Mouse (Mus musculus): Measurements from ENCODE around the gene Scap. TPM values are rescaled to one million over a fixed set of nuclear protein-coding genes. Genes with fewer than 3 reads are reported as not detected.

Gene Scap
- total and polyA plus RNA-seq, 3 experiments = 24.7 to 48.9 (median 40.4) TPM

DNA sequence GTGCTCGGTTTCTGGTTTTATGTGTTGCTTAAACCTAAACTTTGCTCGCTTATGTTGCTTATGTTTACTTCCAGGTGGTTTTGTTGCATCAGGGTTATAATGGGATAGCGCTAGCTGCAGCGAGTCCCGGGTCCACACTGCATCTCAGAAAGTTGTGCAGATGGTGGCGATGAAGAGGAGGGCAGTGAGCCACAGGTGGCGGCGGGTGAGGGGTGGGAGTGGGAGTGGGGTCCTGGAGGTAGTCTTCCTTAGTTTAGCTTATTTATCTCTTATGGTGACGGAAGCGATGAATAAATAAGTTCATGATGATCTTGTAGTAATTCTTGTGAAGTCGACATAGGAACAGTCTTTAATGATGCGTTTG lies 790 bp downstream of the Scap start:
- dilution Hi-C loops (cut with MboI; ENCODE audit: extremely low pct_ligation_motif_present, extremely low pct_unique_long_range_greater_than_20kb, low sequenced_read_pairs) = no loop called here
- no peaks in the 10 kb centered on the region for H3K36me3 ChIP-seq (replicated peaks in 1 of 2; ENCODE audit: control insufficient read depth in 1 of 2, insufficient read depth in 1 of 2, low read length in 1 of 2)
- no peak overlapping the region for H3K27ac ChIP-seq (ENCODE audit: insufficient read depth, low read depth)
- H3K4me3 ChIP-seq (replicated peaks in 1 of 3; ENCODE audit: low read depth in 2 of 3, low read length in 2 of 3, poor library complexity in 1 of 3) = peak overlapping the region; percentile 73 to 85 (median 82)
- peak overlapping the region; percentile 68; the same call in 1 of the 2 replicates for H3K4me2 ChIP-seq (ENCODE audit: insufficient read depth, low read depth, poor library complexity, severe bottlenecking)
- in situ Hi-C loops (cut with MboI; ENCODE audit: low pct_ligation_motif_present, low pct_unique_long_range_greater_than_20kb, low sequenced_read_pairs) = no loop called here
- DNase-seq (ENCODE audit: extremely low read depth) = no peak
- peaks cover 4 to 34% of the 10 kb centered on the region in 2 experiments for H3K4me1 ChIP-seq (ENCODE audit: control insufficient read depth in 1 of 2, insufficient read depth in 2 of 2)
- no peaks in the 10 kb centered on the region for H3K27me3 ChIP-seq (replicated peaks)
- H3K9me3 ChIP-seq (replicated peaks; ENCODE audit: low read length) = peaks cover 3% of the 10 kb centered on the region
- H3K9ac ChIP-seq (ENCODE audit: insufficient read depth, low read depth) = peak overlapping the region; percentile 32
- no peak for TF ChIP-seq TBP (conservative IDR thresholded peaks at IDR 0.05; ENCODE audit: low read depth, low read length)
- TF ChIP-seq CTCF (conservative IDR thresholded peaks at IDR 0.05 in 1 of 2, IDR thresholded peaks at IDR 0.05 in 1 of 2; ENCODE audit: low read depth in 2 of 2, low read length in 2 of 2) = no peak
- TF ChIP-seq CHD2 (IDR thresholded peaks at IDR 0.05; ENCODE audit: low read length) = no peak
- TF ChIP-seq NRF1 (IDR thresholded peaks at IDR 0.05; ENCODE audit: low read depth, low read length) = no peak
- no peak for TF ChIP-seq GABPA (IDR thresholded peaks at IDR 0.05; ENCODE audit: insufficient replicate concordance, low read depth, low read length)
- no peak for TF ChIP-seq USF2 (conservative IDR thresholded peaks at IDR 0.05; ENCODE audit: low read depth, low read length)
- TF ChIP-seq KAT2A (IDR thresholded peaks at IDR 0.05; ENCODE audit: insufficient replicate concordance, low read length) = no peak
- TF ChIP-seq RCOR1 (conservative IDR thresholded peaks at IDR 0.05; ENCODE audit: low read depth, low read length) = no peak
- no peak for TF ChIP-seq ZKSCAN1 (IDR thresholded peaks at IDR 0.05; ENCODE audit: borderline replicate concordance, low read depth, low read length)
- TF ChIP-seq EP300 (IDR thresholded peaks at IDR 0.05; ENCODE audit: low read length) = no peak
- TF ChIP-seq ZNF384 (IDR thresholded peaks at IDR 0.05; ENCODE audit: low read depth, low read length) = no peak
- TF ChIP-seq NELFE (IDR thresholded peaks at IDR 0.05; ENCODE audit: low read depth, low read length) = no peak
- 0 out of 2 replicates have a peak, but pooled peaks cover 14% of the 10 kb centered on the region for H3K79me2 ChIP-seq (replicated peaks; ENCODE audit: control insufficient read depth, extremely low read depth, insufficient read depth, poor library complexity, severe bottlenecking)

DNA sequence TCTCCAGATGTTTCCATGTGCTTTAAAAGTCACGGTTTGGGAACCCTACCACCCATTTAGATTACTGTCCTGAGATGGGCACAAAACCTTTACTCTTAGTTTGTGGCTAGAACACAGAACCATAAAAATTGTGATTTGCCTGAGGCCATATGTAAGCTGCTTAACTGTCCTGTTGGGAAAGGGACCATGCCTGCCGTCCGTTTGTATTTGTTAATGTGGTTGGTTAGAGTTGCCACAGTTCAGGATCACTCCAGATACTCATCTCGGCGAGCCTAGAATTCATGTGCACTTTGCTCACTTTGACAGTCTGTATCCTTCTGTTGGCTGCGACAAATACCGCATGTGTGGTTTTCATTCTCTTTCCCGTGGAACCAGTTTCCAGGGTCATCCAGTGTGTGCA lies 1.8 kb downstream of the Scap start:
- Histone ChIP-seq H3K9me3 (replicated peaks; ENCODE audit: low read length) (peaks cover 3% of the 10 kb centered on the region), H3K27ac (ENCODE audit: insufficient read depth, low read depth) (no peak overlapping the region), H3K4me1 (ENCODE audit: control insufficient read depth in 1 of 2, insufficient read depth in 2 of 2) (peaks cover 4 to 35% of the 10 kb centered on the region in 2 experiments; a peak in 3 of 4 replicates), H3K27me3 (replicated peaks) (no peaks in the 10 kb centered on the region), H3K9ac (ENCODE audit: insufficient read depth, low read depth) (no peak overlapping the region), H3K4me3 (replicated peaks in 1 of 3; ENCODE audit: low read depth in 2 of 3, low read length in 2 of 3, poor library complexity in 1 of 3) (no peak overlapping the region), H3K4me2 (ENCODE audit: insufficient read depth, low read depth, poor library complexity, severe bottlenecking) (no peak overlapping the region), H3K79me2 (replicated peaks; ENCODE audit: control insufficient read depth, extremely low read depth, insufficient read depth, poor library complexity, severe bottlenecking) (peaks cover 14% of the 10 kb centered on the region; the same call in 1 of the 2 replicates), H3K36me3 (replicated peaks in 1 of 2; ENCODE audit: control insufficient read depth in 1 of 2, insufficient read depth in 1 of 2, low read length in 1 of 2) (peaks cover 0 to under 1% of the 10 kb centered on the region in 2 experiments)
- DNase-seq (ENCODE audit: extremely low read depth) = no peak
- in situ Hi-C loops (cut with MboI; ENCODE audit: low pct_ligation_motif_present, low pct_unique_long_range_greater_than_20kb, low sequenced_read_pairs) (no loop called here), dilution Hi-C loops (cut with MboI; ENCODE audit: extremely low pct_ligation_motif_present, extremely low pct_unique_long_range_greater_than_20kb, low sequenced_read_pairs) (no loop called here)
- TF ChIP-seq EP300 (IDR thresholded peaks at IDR 0.05; ENCODE audit: low read length) = no peak
- no peak for TF ChIP-seq ZKSCAN1 (IDR thresholded peaks at IDR 0.05; ENCODE audit: borderline replicate concordance, low read depth, low read length)
- TF ChIP-seq BHLHE40 (IDR thresholded peaks at IDR 0.05; ENCODE audit: low read depth, low read length) = no peak
- no peak for TF ChIP-seq MXI1 (IDR thresholded peaks at IDR 0.05; ENCODE audit: low read depth, low read length)
- TF ChIP-seq MEF2A (IDR thresholded peaks at IDR 0.05; ENCODE audit: borderline replicate concordance, low read depth, low read length) = no peak
- no peak for TF ChIP-seq ZC3H11A (IDR thresholded peaks at IDR 0.05; ENCODE audit: low read depth, low read length)
- TF ChIP-seq USF1 (IDR thresholded peaks at IDR 0.05; ENCODE audit: low read depth, low read length) = no peak
- no peak for TF ChIP-seq GABPA (IDR thresholded peaks at IDR 0.05; ENCODE audit: insufficient replicate concordance, low read depth, low read length)
